In genomic region chr11:6016368-6016767, GRCm38 (mm10) we compare ENCODE assay signal across 9 mouse cellular contexts. TPM values are rescaled to one million over a fixed set of nuclear protein-coding genes. Genes with fewer than 3 reads are reported as not detected.
DNase-seq lines count a peak whose midpoint lies in the region; ATAC-seq lines count a peak whose summit lies in the region.
"Had no signal": no experiment of that assay in that cellular context is flagged by ENCODE, and none has a peak within 500 bp of the region (broad histone marks: within the 10 kb centered on the region; RNA-seq: fewer than 3 reads in every experiment).

No protein-coding gene starts in this region.

- H3K27me3 ChIP-seq in limb, embryonic 11.5 days (ENCODE audit: control insufficient read depth, insufficient read depth, low read length): no peaks in the 10 kb centered on the region
- no peaks in the 10 kb centered on the region for H3K27me3 ChIP-seq in limb, embryonic 10.5 days (ENCODE audit: low read depth, poor library complexity, severe bottlenecking)

- WGBS in limb, embryonic 11.5 days: 3% methylated on average over 3 of the region's 3 CpGs
- 7% methylated on average over 3 of the region's 3 CpGs for WGBS in limb, embryonic 10.5 days

- peak; percentile 59 to 70 for DNase-seq in adrenal gland, postnatal 36 days
- DNase-seq in adrenal gland, adult 8-10 months: no peak
- peak; percentile 38 for DNase-seq in limb, embryonic 11.5 days (ENCODE audit: low spot score)
- DNase-seq in limb, embryonic 10.5 days (ENCODE audit: low spot score): no peak
- peak; percentile 77 for DNase-seq in brain, adult 2 months (ENCODE audit: low read depth, low spot score)
- peak; percentile 49 for DNase-seq in retina, embryonic 14.5 days (ENCODE audit: low spot score)
- no peak for DNase-seq in right cerebral cortex, adult 2 months (ENCODE audit: low spot score in 2 of 2)
- no peak for DNase-seq in gastrocnemius, adult 8-10 months (ENCODE audit: low spot score in 2 of 2)

- H3K9me3 ChIP-seq in limb, embryonic 11.5 days (ENCODE audit: control insufficient read depth, low read length): no peaks in the 10 kb centered on the region
- no peaks in the 10 kb centered on the region for H3K9me3 ChIP-seq in limb, embryonic 10.5 days (replicated peaks)

- H3K4me3 ChIP-seq in limb, embryonic 11.5 days (ENCODE audit: low read depth, low read length): no peak overlapping the region
- no peak overlapping the region for H3K4me3 ChIP-seq in limb, embryonic 10.5 days

- H3K9ac ChIP-seq in limb, embryonic 11.5 days (ENCODE audit: low read length): no peak overlapping the region

- H3K36me3 ChIP-seq in limb, embryonic 11.5 days (ENCODE audit: control insufficient read depth, insufficient read depth, low read length): no peaks in the 10 kb centered on the region
- no peaks in the 10 kb centered on the region for H3K36me3 ChIP-seq in limb, embryonic 10.5 days

- H3K4me1 ChIP-seq in limb, embryonic 11.5 days (ENCODE audit: control insufficient read depth, insufficient read depth, low read length): no peaks in the 10 kb centered on the region
- H3K4me1 ChIP-seq in limb, embryonic 10.5 days: no peaks in the 10 kb centered on the region

- H3K4me2 ChIP-seq in limb, embryonic 11.5 days (ENCODE audit: low read depth, severe bottlenecking): no peak overlapping the region

- H3K27ac ChIP-seq in limb, embryonic 11.5 days (replicated peaks; ENCODE audit: low read depth, low read length): no peak overlapping the region
- H3K27ac ChIP-seq in limb, embryonic 10.5 days: no peak overlapping the region
- H3K27ac ChIP-seq: macrophage had no signal

- no peak for ATAC-seq in limb, embryonic 11.5 days (ENCODE audit: insufficient number of reproducible peaks, low FRiP score, low TSS enrichment, low read depth)

RNA-seq across cellular contexts. Expression of gene Camk2b, which starts 49.8 kb away (rescaled TPM):
- 10 to 100 TPM in 1 of 2 experiments, 1 to 10 TPM in 1; 7.8 to 14.5 TPM for total RNA-seq in adrenal gland, postnatal 36 days (2021)
- total RNA-seq in adrenal gland, adult 8-10 months (2022): 10 to 100 TPM; 13.2 to 25.8 (median 20.0) TPM
- 0.55 and 0.67 TPM in 2 replicates for polyA plus RNA-seq in limb, embryonic 11.5 days (2014; fragmentation: Nextera tagmentation; extraction: Ambion mirVana)
- polyA plus RNA-seq in limb, embryonic 10.5 days (2016; fragmentation: Nextera tagmentation; extraction: Ambion mirVana): 0.35 and 0.68 TPM in 2 replicates
- 100 to 1,000 TPM; 146 to 169 (median 160) TPM for total RNA-seq in gastrocnemius, adult 8-10 months (2022)

Comparison
In these comparisons a context has a peak if more than half of its experiments do, and no peak if none do; other contexts are left out.
1. DNase-seq: peak in adrenal gland, postnatal 36 days (2 of 2), limb, embryonic 11.5 days (single experiment), brain, adult 2 months (single experiment) and retina, embryonic 14.5 days (single experiment); none in adrenal gland, adult 8-10 months (single experiment), limb, embryonic 10.5 days (single experiment), right cerebral cortex, adult 2 months (0 of 2) and gastrocnemius, adult 8-10 months (0 of 2).
2. RNA of gene Camk2b, which starts 49.8 kb away (total RNA-seq): 146 to 169 TPM in gastrocnemius, adult 8-10 months; 13.2 to 25.8 TPM in adrenal gland, adult 8-10 months and 7.8 to 14.5 TPM in adrenal gland, postnatal 36 days; every median in the first group is over 4 times any median in the second.